Mouse (Mus musculus): Measurements from ENCODE around the gene Etv2.

- no peak for TF ChIP-seq CTCF (IDR thresholded peaks at IDR 0.05; ENCODE audit: extremely low read depth, insufficient read depth, insufficient read length, insufficient replicate concordance)
- TF ChIP-seq POLR2A (IDR thresholded peaks at IDR 0.05; ENCODE audit: low read depth, low read length), result no peak
Observed at GRCm38 (mm10) chr7:30681897-30682296, 46.2 kb upstream of the Etv2 start.

Data from spleen, adult 2 months (tissue).